Mouse (Mus musculus): ENCODE results near the gene Gper1. TPM values are rescaled to one million over a fixed set of nuclear protein-coding genes. Genes with fewer than 3 reads are reported as not detected.
A peak's percentile ranks its signal among the peaks of the same experiment; 100 is the strongest.

Gper1 gene
- polyA plus RNA-seq, 1 experiment, result 2.1 TPM

DNA sequence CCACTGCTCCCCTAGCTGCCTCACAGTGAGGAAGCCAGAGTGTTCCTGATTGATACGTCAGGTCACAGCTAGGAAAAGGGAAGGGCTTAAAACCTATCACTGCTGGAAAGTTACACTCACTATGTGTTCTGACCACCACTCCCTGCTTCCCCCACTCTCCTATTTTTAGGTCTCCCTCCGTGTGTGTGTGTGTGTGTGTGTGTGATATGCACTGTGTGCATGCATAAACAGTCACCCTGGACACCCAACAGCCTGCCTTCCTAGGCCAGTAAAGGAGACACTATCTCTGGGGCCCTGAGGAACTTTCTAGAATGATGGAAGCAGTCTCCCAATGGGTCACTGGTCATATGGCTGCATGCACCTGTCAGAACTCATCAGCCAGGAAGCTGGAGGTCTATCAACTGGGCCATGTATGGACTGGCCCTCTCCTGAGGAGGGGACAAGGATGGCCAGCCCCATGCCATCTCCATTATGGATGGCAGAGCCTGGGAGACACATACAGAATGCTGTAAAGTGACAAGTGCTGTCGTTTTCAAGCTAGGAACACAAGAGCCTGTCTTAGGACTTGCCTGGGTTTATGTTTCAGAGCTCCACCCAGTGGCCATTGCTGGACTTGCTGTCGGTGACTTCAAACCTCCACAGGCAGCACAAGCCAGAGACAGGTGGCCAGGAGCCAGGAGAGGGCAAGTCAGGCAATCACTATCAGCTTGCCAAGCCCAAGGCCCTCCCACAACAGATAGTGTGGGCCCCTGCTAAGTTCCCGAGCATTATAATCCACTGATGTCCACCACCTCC is 24.8 kb upstream of the Gper1 start:
- H3K27me3 ChIP-seq (ENCODE audit: control insufficient read depth, insufficient read depth, low read length), result no peaks in the 10 kb centered on the region
- H3K27ac ChIP-seq (ENCODE audit: control insufficient read depth, insufficient read depth, low read length), result no peak overlapping the region
- peak; percentile 89 for DNase-seq
- WGBS, result 37% methylated on average over 5 of the region's 5 CpGs
- H3K4me1 ChIP-seq (replicated peaks; ENCODE audit: control insufficient read depth, insufficient read depth, low read length), result peaks cover 18% of the 10 kb centered on the region
- H3K4me3 ChIP-seq (ENCODE audit: control insufficient read depth, insufficient read depth, low read length), result no peak overlapping the region
- H3K36me3 ChIP-seq (ENCODE audit: control insufficient read depth, insufficient read depth, low read length), result peaks cover 4% of the 10 kb centered on the region; the same call in 1 of the 2 replicates
- TF ChIP-seq POLR2A (IDR thresholded peaks at IDR 0.05; ENCODE audit: control insufficient read depth, extremely low read depth, insufficient read depth, low read length, poor library complexity) (no peak), CTCF (IDR thresholded peaks at IDR 0.05; ENCODE audit: borderline replicate concordance, control insufficient read depth, extremely low read depth, insufficient read depth, low read length, poor library complexity) (peak; percentile 81; the same call in 1 of the 2 replicates)

GRCm38 (mm10) chr5:139398786-139399185 is 24.2 kb upstream of the Gper1 start:
- no peak overlapping the region for H3K27ac ChIP-seq (ENCODE audit: control insufficient read depth, insufficient read depth, low read length)
- no peak for DNase-seq
- no peaks in the 10 kb centered on the region for H3K36me3 ChIP-seq (ENCODE audit: control insufficient read depth, insufficient read depth, low read length)
- no peak for TF ChIP-seq CTCF (IDR thresholded peaks at IDR 0.05; ENCODE audit: borderline replicate concordance, control insufficient read depth, extremely low read depth, insufficient read depth, low read length, poor library complexity)
- no peak for TF ChIP-seq POLR2A (IDR thresholded peaks at IDR 0.05; ENCODE audit: control insufficient read depth, extremely low read depth, insufficient read depth, low read length, poor library complexity)
- H3K27me3 ChIP-seq (ENCODE audit: control insufficient read depth, insufficient read depth, low read length), result no peaks in the 10 kb centered on the region
- H3K4me3 ChIP-seq (ENCODE audit: control insufficient read depth, insufficient read depth, low read length), result no peak overlapping the region
- WGBS, result 95% methylated on average over 5 of the region's 5 CpGs
- H3K4me1 ChIP-seq (replicated peaks; ENCODE audit: control insufficient read depth, insufficient read depth, low read length), result peaks cover 23% of the 10 kb centered on the region

GRCm38 (mm10) chr5:139399991-139400390 is 23.0 kb upstream of the Gper1 start:
- no peaks in the 10 kb centered on the region for H3K36me3 ChIP-seq (ENCODE audit: control insufficient read depth, insufficient read depth, low read length)
- no peak overlapping the region for H3K27ac ChIP-seq (ENCODE audit: control insufficient read depth, insufficient read depth, low read length)
- H3K27me3 ChIP-seq (ENCODE audit: control insufficient read depth, insufficient read depth, low read length), result no peaks in the 10 kb centered on the region
- peaks cover 21% of the 10 kb centered on the region for H3K4me1 ChIP-seq (replicated peaks; ENCODE audit: control insufficient read depth, insufficient read depth, low read length)
- WGBS, result 97% methylated on average over 14 of the region's 14 CpGs
- no peak overlapping the region for H3K4me3 ChIP-seq (ENCODE audit: control insufficient read depth, insufficient read depth, low read length)
- no peak for TF ChIP-seq CTCF (IDR thresholded peaks at IDR 0.05; ENCODE audit: borderline replicate concordance, control insufficient read depth, extremely low read depth, insufficient read depth, low read length, poor library complexity)
- no peak for TF ChIP-seq POLR2A (IDR thresholded peaks at IDR 0.05; ENCODE audit: control insufficient read depth, extremely low read depth, insufficient read depth, low read length, poor library complexity)
- DNase-seq, result no peak

DNA sequence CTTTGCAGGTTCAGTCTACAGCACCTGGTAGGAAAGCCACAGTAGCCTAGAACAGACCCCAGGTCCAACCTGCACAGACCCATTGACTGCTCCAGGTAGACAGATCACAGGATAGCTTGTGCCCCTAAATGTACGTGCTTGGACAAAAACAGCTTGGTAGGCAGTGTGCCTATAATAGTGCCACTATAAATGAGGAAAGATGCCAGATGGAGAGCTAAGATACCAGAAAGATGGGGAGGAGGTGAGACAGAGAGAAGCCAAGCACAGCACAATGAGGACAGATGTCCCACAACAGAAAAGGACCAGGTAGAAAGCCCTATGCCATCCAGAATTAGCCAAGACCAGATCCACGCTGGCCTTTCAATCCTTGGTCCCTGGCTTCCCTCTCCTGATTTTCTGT is 20.8 kb upstream of the Gper1 start:
- H3K4me1 ChIP-seq (replicated peaks; ENCODE audit: control insufficient read depth, insufficient read depth, low read length), result peaks cover 23% of the 10 kb centered on the region
- DNase-seq, result no peak
- WGBS, result 97% methylated on average over 2 of the region's 2 CpGs
- H3K27me3 ChIP-seq (ENCODE audit: control insufficient read depth, insufficient read depth, low read length), result no peaks in the 10 kb centered on the region
- H3K27ac ChIP-seq (ENCODE audit: control insufficient read depth, insufficient read depth, low read length), result no peak overlapping the region
- TF ChIP-seq POLR2A (IDR thresholded peaks at IDR 0.05; ENCODE audit: control insufficient read depth, extremely low read depth, insufficient read depth, low read length, poor library complexity) (no peak), CTCF (IDR thresholded peaks at IDR 0.05; ENCODE audit: borderline replicate concordance, control insufficient read depth, extremely low read depth, insufficient read depth, low read length, poor library complexity) (no peak)
- H3K4me3 ChIP-seq (ENCODE audit: control insufficient read depth, insufficient read depth, low read length), result no peak overlapping the region
- no peaks in the 10 kb centered on the region for H3K36me3 ChIP-seq (ENCODE audit: control insufficient read depth, insufficient read depth, low read length)

DNA sequence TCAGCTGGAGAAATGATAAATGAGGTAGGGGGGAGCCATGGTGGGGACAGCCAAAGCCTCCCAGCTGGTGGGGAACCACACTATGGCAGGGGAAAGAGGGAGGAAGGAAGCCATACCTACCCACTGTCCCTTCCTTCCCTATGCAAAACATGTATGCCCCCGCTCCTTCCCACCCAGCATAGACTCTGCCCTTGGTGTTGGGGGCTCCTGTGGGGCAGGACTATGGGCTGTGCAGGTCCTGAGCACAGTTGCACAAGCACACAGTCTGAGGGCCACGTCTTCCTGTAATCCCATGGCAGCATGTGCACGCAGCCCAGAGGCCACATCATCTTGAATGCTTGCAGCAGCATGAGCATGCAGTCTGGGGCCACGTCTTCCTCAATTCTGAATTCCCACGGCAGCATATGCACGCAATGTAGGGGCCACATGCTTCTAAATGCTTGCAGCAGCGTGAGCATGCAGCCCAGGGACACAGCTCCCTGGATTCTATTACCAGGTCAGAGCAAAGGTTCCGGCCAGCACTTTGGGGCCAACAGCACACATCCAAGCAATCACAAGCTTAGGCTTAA is 19.2 kb upstream of the Gper1 start:
- Histone ChIP-seq H3K4me3 (ENCODE audit: control insufficient read depth, insufficient read depth, low read length) (no peak overlapping the region), H3K4me1 (replicated peaks; ENCODE audit: control insufficient read depth, insufficient read depth, low read length) (peaks cover 33% of the 10 kb centered on the region), H3K27ac (ENCODE audit: control insufficient read depth, insufficient read depth, low read length) (no peak overlapping the region), H3K36me3 (ENCODE audit: control insufficient read depth, insufficient read depth, low read length) (no peaks in the 10 kb centered on the region), H3K27me3 (ENCODE audit: control insufficient read depth, insufficient read depth, low read length) (no peaks in the 10 kb centered on the region)
- no peak for DNase-seq
- TF ChIP-seq CTCF (IDR thresholded peaks at IDR 0.05; ENCODE audit: borderline replicate concordance, control insufficient read depth, extremely low read depth, insufficient read depth, low read length, poor library complexity), result no peak
- TF ChIP-seq POLR2A (IDR thresholded peaks at IDR 0.05; ENCODE audit: control insufficient read depth, extremely low read depth, insufficient read depth, low read length, poor library complexity), result no peak
- 55% methylated on average over 8 of the region's 8 CpGs for WGBS

GRCm38 (mm10) chr5:139404801-139405401 is 18.1 kb upstream of the Gper1 start, which contains the start of gene C130050O18Rik:
TSS of gene C130050O18Rik (plus strand) at chr5:139405280.
- H3K27ac ChIP-seq (ENCODE audit: control insufficient read depth, insufficient read depth, low read length), result no peak within 1 kb of the TSS
- 51% methylated on average over 6 of the region's 6 CpGs for WGBS
- H3K36me3 ChIP-seq (ENCODE audit: control insufficient read depth, insufficient read depth, low read length), result no peaks in the 10 kb centered on the region
- no peak for TF ChIP-seq POLR2A (IDR thresholded peaks at IDR 0.05; ENCODE audit: control insufficient read depth, extremely low read depth, insufficient read depth, low read length, poor library complexity)
- no peak for TF ChIP-seq CTCF (IDR thresholded peaks at IDR 0.05; ENCODE audit: borderline replicate concordance, control insufficient read depth, extremely low read depth, insufficient read depth, low read length, poor library complexity)
- H3K4me3 ChIP-seq (ENCODE audit: control insufficient read depth, insufficient read depth, low read length), result no peak within 1 kb of the TSS
- H3K4me1 ChIP-seq (replicated peaks; ENCODE audit: control insufficient read depth, insufficient read depth, low read length), result peaks cover 33% of the 10 kb centered on the region
- H3K27me3 ChIP-seq (ENCODE audit: control insufficient read depth, insufficient read depth, low read length), result no peaks in the 10 kb centered on the region
- DNase-seq, result no peak
